Mouse (Mus musculus) cortical plate, adult 2 months (tissue): Measurements from ENCODE around the gene Heyl.

Source experiments
- CTCF ChIP-seq: fragments of 200-500 bp; IDR thresholded peaks from 2 replicates; pipeline ENCODE4 v1.5.1; 2011; ENCODE audit warnings: mild to moderate bottlenecking, control low read depth, low read length; ENCODE audit not compliant: insufficient read depth; ENCODE audit errors: extremely low read depth
- POLR2A ChIP-seq: fragments of 200-500 bp; IDR thresholded peaks from 2 replicates; pipeline ENCODE4 v1.6.1; 2011; ENCODE audit warnings: mild to moderate bottlenecking, low read length, control low read depth; ENCODE audit not compliant: insufficient read depth; ENCODE audit errors: extremely low read depth

- TF ChIP-seq POLR2A (no peak), CTCF (no peak)
Observed at GRCm38 (mm10) chr4:123193791-123194190, 39.6 kb upstream of the Heyl start.
